Mouse (Mus musculus) colon, adult 2 months (tissue): ENCODE measurements around the gene Dnajc13. TPM values are rescaled to one million over a fixed set of nuclear protein-coding genes. Genes with fewer than 3 reads are reported as not detected.

Experiments used
- polyA plus RNA-seq: library from polyadenylated mRNA; depleted of rRNA; stranded (reverse); fragments of >200 nt; gene quantifications from 2 replicates; pipeline ENCODE4 v1.2.3, GENCODE M21; 2012; rRNA removed

The Dnajc13 gene
- 31.8 and 41.8 TPM in 2 replicates for polyA plus RNA-seq

DNA sequence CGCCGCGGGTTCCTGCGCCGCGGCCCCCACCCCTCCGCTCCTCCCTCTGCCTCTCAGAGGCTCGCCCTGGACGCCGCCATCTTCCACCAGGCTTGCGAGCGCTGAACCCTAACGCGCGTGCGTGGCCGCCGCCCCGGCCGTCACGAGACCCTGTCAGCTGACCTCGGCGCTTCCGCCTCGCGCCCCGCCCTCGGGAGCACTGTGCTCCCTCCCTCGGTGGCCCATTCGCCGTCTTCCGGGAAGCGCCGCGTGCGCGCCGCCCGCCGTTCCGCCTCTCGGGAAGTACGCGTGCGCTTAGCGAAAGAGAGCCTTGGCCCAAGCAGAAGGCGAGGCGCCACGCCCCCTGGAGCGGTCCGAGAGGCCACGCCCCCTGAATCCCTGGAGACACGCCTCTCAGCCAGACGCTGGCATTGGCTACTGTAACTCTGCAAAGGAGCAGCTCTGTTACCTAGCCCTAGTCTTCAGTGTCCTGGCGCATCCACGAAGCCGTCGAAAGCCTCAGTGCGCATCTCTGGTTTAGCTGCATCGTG, at the start of gene Dnajc13:
Gene Dnajc13 (minus strand): TSS at position 108 of the 530 bp plus-strand sequence.

GRCm38 (mm10) chr9:104126833-104127232, 135.9 kb downstream of the Dnajc13 start, which contains the start of gene Ackr4:
TSS of gene Ackr4 (minus strand) at chr9:104126933.

Other genes starting within 250 kb of the Dnajc13 start
- gene Gm28305, start 222.3 kb downstream of the Dnajc13 start, polyA plus RNA-seq, result not detected in 2 replicates
- gene Uba5, start 199.8 kb downstream of the Dnajc13 start, polyA plus RNA-seq, result 13.5 and 14.5 TPM in 2 replicates
- 71.6 and 74.9 TPM in 2 replicates for gene Acad11, start 199.6 kb downstream of the Dnajc13 start, polyA plus RNA-seq
- gene Ackr4, start 136.0 kb downstream of the Dnajc13 start, polyA plus RNA-seq, result 10.0 and 11.5 TPM in 2 replicates
- 10.3 and 14.6 TPM in 2 replicates for gene Acpp, start 74.8 kb upstream of the Dnajc13 start, polyA plus RNA-seq